Mouse (Mus musculus) lung, adult 2 months (tissue): ENCODE measurements around the gene Eme2. TPM values are rescaled to one million over a fixed set of nuclear protein-coding genes. Genes with fewer than 3 reads are reported as not detected.

Experiments used
- DNase-seq: peaks from one replicate; pipeline ENCODE4 v3.0.0; 2022
- H3K4me1 ChIP-seq: fragments of 200-500 bp; 2 replicates; pipeline ENCODE4 v1.6.1; 2011; ENCODE audit warnings: low read length; ENCODE audit not compliant: control insufficient read depth, insufficient read depth
- H3K4me3 ChIP-seq: fragments of 200-500 bp; replicated peaks from 2 replicates; pipeline ENCODE3; 2011; ENCODE audit warnings: low read depth, mild to moderate bottlenecking, control low read depth, low read length; ENCODE audit errors: extremely low read depth
- CTCF ChIP-seq: fragments of 200-500 bp; IDR thresholded peaks from 2 replicates; pipeline ENCODE4 v1.5.1; 2011; ENCODE audit warnings: mild to moderate bottlenecking, low read length, control low read depth; ENCODE audit not compliant: insufficient read depth
- POLR2A ChIP-seq: fragments of 200-500 bp; IDR thresholded peaks from 2 replicates; pipeline ENCODE4 v1.6.1; 2011; ENCODE audit warnings: low read depth, mild to moderate bottlenecking, control low read depth, low read length, borderline replicate concordance; ENCODE audit errors: extremely low read depth
- WGBS: fragments of 180-500 bp; shearing (Covaris S2); methylation state at CpG from one replicate; pipeline ENCODE4 v1.1.7; 2018; 5-methylcytosine and 5-hydroxymethylcytosine counted together
- polyA plus RNA-seq: library from polyadenylated mRNA; depleted of rRNA; stranded (reverse); fragments of >200 nt; gene quantifications from 2 replicates; pipeline ENCODE4 v1.2.3, GENCODE M21; 2012

The Eme2 gene
- polyA plus RNA-seq, 1 experiment = 48.0 TPM

- DNase-seq = no peak
- TF ChIP-seq CTCF = no peak
- no peak for TF ChIP-seq POLR2A
- H3K4me1 ChIP-seq = no peaks in the 10 kb centered on the region
- WGBS = 69% methylated on average over 1 of the region's 1 CpGs
- no peak overlapping the region for H3K4me3 ChIP-seq
Measured at GRCm38 (mm10) chr17:24929506-24929905, 34.6 kb upstream of the Eme2 start.

- TF ChIP-seq POLR2A (no peak), CTCF (no peak)
- H3K4me1 ChIP-seq = no peaks in the 10 kb centered on the region
- no peak overlapping the region for H3K4me3 ChIP-seq
- WGBS = 92% methylated on average over 1 of the region's 1 CpGs
- no peak for DNase-seq
Measured at GRCm38 (mm10) chr17:24923246-24923645, 28.4 kb upstream of the Eme2 start.

- no peak overlapping the region for H3K4me3 ChIP-seq
- H3K4me1 ChIP-seq = no peaks in the 10 kb centered on the region
Measured at GRCm38 (mm10) chr17:24913984-24914383, 19.1 kb upstream of the Eme2 start.

GRCm38 (mm10) chr17:24907591-24907990 lies 12.7 kb upstream of the Eme2 start:
- Histone ChIP-seq H3K4me3 (no peak overlapping the region), H3K4me1 (no peaks in the 10 kb centered on the region)
- no peak for DNase-seq
- TF ChIP-seq CTCF (no peak), POLR2A (no peak)
- WGBS = 87% methylated on average over 2 of the region's 2 CpGs

More at GRCm38 (mm10) chr17:24913984-24914383, 19.1 kb upstream of the Eme2 start:
- DNase-seq = no peak
- no peak for TF ChIP-seq CTCF
- TF ChIP-seq POLR2A = no peak

GRCm38 (mm10) chr17:24903767-24904166 lies 8.9 kb upstream of the Eme2 start:
- 87% methylated on average over 9 of the region's 9 CpGs for WGBS
- no peak for TF ChIP-seq CTCF
- TF ChIP-seq POLR2A = no peak
- no peak overlapping the region for H3K4me3 ChIP-seq
- no peak for DNase-seq
- no peaks in the 10 kb centered on the region for H3K4me1 ChIP-seq

- Histone ChIP-seq H3K4me3 (no peak overlapping the region), H3K4me1 (no peaks in the 10 kb centered on the region)
- 64% methylated on average over 9 of the region's 9 CpGs for WGBS
- DNase-seq = no peak
- TF ChIP-seq CTCF (peak; percentile 15; the same call in 1 of the 2 replicates), POLR2A (no peak)
Measured at GRCm38 (mm10) chr17:24902671-24903474, 8.0 kb upstream of the Eme2 start.

GRCm38 (mm10) chr17:24902124-24902523 lies 7.2 kb upstream of the Eme2 start:
- 90% methylated on average over 5 of the region's 5 CpGs for WGBS
- no peak for TF ChIP-seq POLR2A
- no peak for TF ChIP-seq CTCF

GRCm38 (mm10) chr17:24900014-24900413 lies 5.1 kb upstream of the Eme2 start:
- TF ChIP-seq CTCF = no peak
- no peak for TF ChIP-seq POLR2A
- DNase-seq = no peak
- Histone ChIP-seq H3K4me1 (peaks cover 10% of the 10 kb centered on the region; the same call in 1 of the 2 replicates), H3K4me3 (no peak overlapping the region)
- WGBS = 94% methylated on average over 6 of the region's 6 CpGs

More at GRCm38 (mm10) chr17:24902124-24902523, 7.2 kb upstream of the Eme2 start:
- Histone ChIP-seq H3K4me1 (peaks cover 2% of the 10 kb centered on the region; the same call in 1 of the 2 replicates), H3K4me3 (no peak overlapping the region)
- no peak for DNase-seq

- Histone ChIP-seq H3K4me1 (peaks cover 13% of the 10 kb centered on the region), H3K4me3 (no peak overlapping the region)
- WGBS = 73% methylated on average over 5 of the region's 5 CpGs
- DNase-seq = no peak
- TF ChIP-seq CTCF = no peak
- no peak for TF ChIP-seq POLR2A
Measured at GRCm38 (mm10) chr17:24899153-24899552, 4.3 kb upstream of the Eme2 start.

- TF ChIP-seq POLR2A (no peak), CTCF (no peak)
- H3K4me3 ChIP-seq = no peak overlapping the region
- no peak for DNase-seq
- H3K4me1 ChIP-seq = peaks cover 16% of the 10 kb centered on the region
- WGBS = 77% methylated on average over 4 of the region's 4 CpGs
Measured at GRCm38 (mm10) chr17:24898041-24898854, 3.4 kb upstream of the Eme2 start.
